Mouse (Mus musculus) CD4-positive, CD25-positive, alpha-beta regulatory T cell, adult 4 months (primary cell): Measurements from ENCODE around the gene Prdx3. TPM values are rescaled to one million over a fixed set of nuclear protein-coding genes. Genes with fewer than 3 reads are reported as not detected.
A peak's percentile ranks its signal among the peaks of the same experiment; 100 is the strongest.
"Not testable (repeated sequence)": the region's sequence is repeated elsewhere in the genome, so short reads cannot be mapped to it uniquely, and the experiment has no call there.

Experiments
- ATAC-seq: one replicate; pipeline ENCODE4 v1.8.0; 2017
- polyA plus RNA-seq, 2 experiments: library from polyadenylated mRNA; unstranded; fragments of 100-300 nt; shearing (Covaris generic); gene quantifications; one replicate each; pipeline ENCODE4 v1.2.1; 2017

Gene Prdx3
- polyA plus RNA-seq = 100 to 1,000 TPM; 119 to 123 TPM

- ATAC-seq = peak; percentile 99
Measured at GRCm38 (mm10) chr19:60874064-60874694, at the start of gene Prdx3. Prdx3 (minus strand) TSS chr19:60874556.

- no peak for ATAC-seq
Measured at GRCm38 (mm10) chr19:60916869-60917570, 42.7 kb upstream of the Prdx3 start.

GRCm38 (mm10) chr19:60915862-60916261 is 41.5 kb upstream of the Prdx3 start:
- ATAC-seq = no peak

GRCm38 (mm10) chr19:60915236-60915635 is 40.9 kb upstream of the Prdx3 start:
- no peak for ATAC-seq

- no peak for ATAC-seq
Measured at GRCm38 (mm10) chr19:60911653-60912052, 37.3 kb upstream of the Prdx3 start.

- no peak for ATAC-seq
Measured at GRCm38 (mm10) chr19:60910304-60910703, 35.9 kb upstream of the Prdx3 start.

- no peak for ATAC-seq
Measured at GRCm38 (mm10) chr19:60905477-60905876, 31.1 kb upstream of the Prdx3 start.

GRCm38 (mm10) chr19:60903971-60904370 is 29.6 kb upstream of the Prdx3 start:
- ATAC-seq = no peak

- ATAC-seq = no peak
Measured at GRCm38 (mm10) chr19:60903139-60903538, 28.8 kb upstream of the Prdx3 start.

- peak; percentile 69 for ATAC-seq
Measured at GRCm38 (mm10) chr19:60895251-60895880, 21.0 kb upstream of the Prdx3 start.

GRCm38 (mm10) chr19:60891934-60892547 is 17.7 kb upstream of the Prdx3 start:
- peak; percentile 26 for ATAC-seq

- ATAC-seq = no peak
Measured at GRCm38 (mm10) chr19:60891123-60891470, 16.7 kb upstream of the Prdx3 start.

- ATAC-seq = no peak
Measured at GRCm38 (mm10) chr19:60890391-60891122, 16.2 kb upstream of the Prdx3 start.

GRCm38 (mm10) chr19:60889714-60890315 is 15.5 kb upstream of the Prdx3 start, which contains the start of gene Grk5:
Grk5 (plus strand) TSS chr19:60889749.
- peak; percentile 90 for ATAC-seq

- ATAC-seq = no peak
Measured at GRCm38 (mm10) chr19:60889101-60889713, 14.9 kb upstream of the Prdx3 start.

GRCm38 (mm10) chr19:60887637-60888036 is 13.3 kb upstream of the Prdx3 start:
- no peak for ATAC-seq

- no peak for ATAC-seq
Measured at GRCm38 (mm10) chr19:60883129-60883528, 8.8 kb upstream of the Prdx3 start.

- no peak for ATAC-seq
Measured at GRCm38 (mm10) chr19:60873501-60873900, 855 bp downstream of the Prdx3 start.

- no peak for ATAC-seq
Measured at GRCm38 (mm10) chr19:60872272-60872671, 2.1 kb downstream of the Prdx3 start.

- no peak for ATAC-seq
Measured at GRCm38 (mm10) chr19:60871366-60871765, 3.0 kb downstream of the Prdx3 start.

GRCm38 (mm10) chr19:60870489-60870888 is 3.9 kb downstream of the Prdx3 start:
- ATAC-seq = no peak

GRCm38 (mm10) chr19:60866169-60866568 is 8.2 kb downstream of the Prdx3 start:
- ATAC-seq = not testable (repeated sequence)
